Mouse (Mus musculus) layer of hippocampus, adult 2 months (tissue): Measurements from ENCODE around the gene Arid3b. TPM values are rescaled to one million over a fixed set of nuclear protein-coding genes. Genes with fewer than 3 reads are reported as not detected.

Experiments
- DNase-seq, 2 experiments: peaks; one replicate each; pipeline ENCODE4 v3.0.0; 2022; ENCODE audit warnings: low spot score in 2 of 2
- H3K27ac ChIP-seq: fragments of 200-600 bp; 2 replicates; pipeline ENCODE4 v1.8.1; 2022
- H3K4me3 ChIP-seq: fragments of 200-600 bp; 2 replicates; pipeline ENCODE4 v1.8.1; 2022; ENCODE audit warnings: mild to moderate bottlenecking
- CTCF ChIP-seq: fragments of 200-600 bp; conservative IDR thresholded peaks from 2 replicates; pipeline ENCODE4 v1.8.1; 2022; ENCODE audit warnings: antibody characterized with exemption, mild to moderate bottlenecking, moderate library complexity
- total RNA-seq, 2 experiments: library from RNA; stranded (reverse); gene quantifications; 2 replicates each; pipeline ENCODE4 v1.2.3; 2021

The Arid3b gene
- total RNA-seq, 2 experiments from 2014 or later, result 8.1 to 9.2 TPM

DNA sequence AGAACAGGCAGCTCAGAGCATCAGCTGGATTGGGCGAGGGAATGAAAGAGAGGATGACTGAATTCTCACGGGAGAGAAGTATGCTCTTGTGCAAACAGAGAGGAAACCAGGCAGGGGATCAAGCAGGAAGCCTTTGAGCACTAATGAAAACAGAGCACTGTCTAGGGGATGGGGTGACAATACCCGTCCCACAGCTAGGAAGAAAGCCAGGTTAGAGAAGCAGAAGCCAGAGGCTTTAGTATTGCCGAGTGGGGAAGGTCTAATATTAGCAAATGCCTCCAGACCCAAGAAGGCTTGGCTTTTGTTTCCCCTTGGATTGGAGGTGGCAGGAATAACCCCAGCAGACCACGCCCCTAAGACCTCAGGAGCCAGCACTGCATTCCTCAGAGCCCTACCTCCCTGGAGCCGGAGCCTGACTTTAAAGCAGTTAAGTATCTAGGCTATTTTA is 19.3 kb downstream of the Arid3b start:
- no peak overlapping the region for H3K4me3 ChIP-seq
- no peak for TF ChIP-seq CTCF
- DNase-seq, result no peak
- H3K27ac ChIP-seq, result no peak overlapping the region

GRCm38 (mm10) chr9:57814866-57815265 is 21.7 kb downstream of the Arid3b start:
- H3K4me3 ChIP-seq, result no peak overlapping the region
- no peak for TF ChIP-seq CTCF
- H3K27ac ChIP-seq, result no peak overlapping the region
- DNase-seq, result no peak

DNA sequence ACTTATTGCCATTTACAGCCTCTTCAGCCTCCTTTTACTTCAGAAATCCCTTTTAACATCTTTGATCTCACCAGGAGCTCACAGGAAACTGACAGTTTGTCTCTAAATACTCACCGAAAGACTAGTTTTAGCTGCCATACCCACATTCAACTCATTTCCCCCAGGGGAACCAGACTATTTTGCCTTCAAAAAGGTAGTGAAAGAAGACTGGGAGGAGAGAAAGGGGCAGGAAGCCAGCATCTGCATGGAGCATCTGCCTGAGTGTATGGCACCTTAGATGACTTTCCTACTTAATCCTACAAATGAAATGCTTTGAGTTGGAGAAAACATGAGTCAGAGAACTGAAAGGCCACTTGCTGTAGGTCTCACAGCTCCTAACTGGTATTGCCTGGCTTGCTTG is 22.6 kb downstream of the Arid3b start:
- Histone ChIP-seq H3K4me3 (no peak overlapping the region), H3K27ac (no peak overlapping the region)
- DNase-seq, result no peak
- TF ChIP-seq CTCF, result no peak

- no peak for DNase-seq
- Histone ChIP-seq H3K27ac (peak overlapping the region; percentile 43; the same call in 1 of the 2 replicates), H3K4me3 (no peak overlapping the region)
- TF ChIP-seq CTCF, result peak; percentile 51
Measured at GRCm38 (mm10) chr9:57811793-57812733, 24.5 kb downstream of the Arid3b start.

DNA sequence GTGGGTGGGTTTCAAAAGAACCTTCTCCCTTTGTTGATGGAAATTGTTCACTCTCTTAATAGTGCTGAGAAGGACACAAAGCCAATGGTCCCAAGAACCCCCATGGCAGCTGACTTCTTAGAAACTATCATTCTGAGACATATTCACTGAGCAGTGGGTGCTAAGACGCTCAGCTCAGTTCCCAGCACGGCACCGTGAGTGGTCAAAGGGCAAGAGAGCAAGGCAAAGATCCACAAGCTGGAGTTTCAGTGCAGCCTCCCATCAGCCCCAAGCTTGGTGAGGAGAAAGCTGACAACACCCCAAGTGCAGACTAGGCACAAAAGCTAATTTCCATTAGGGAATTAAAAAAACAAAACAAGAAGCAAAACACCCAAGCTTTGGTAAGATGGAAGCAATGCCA is 25.9 kb downstream of the Arid3b start:
- Histone ChIP-seq H3K4me3 (no peak overlapping the region), H3K27ac (no peak overlapping the region)
- DNase-seq, result no peak
- TF ChIP-seq CTCF, result no peak

- no peak overlapping the region for H3K27ac ChIP-seq
- TF ChIP-seq CTCF, result no peak
- H3K4me3 ChIP-seq, result no peak overlapping the region
- no peak for DNase-seq
Measured at GRCm38 (mm10) chr9:57808771-57809310, 27.8 kb downstream of the Arid3b start.

- TF ChIP-seq CTCF, result no peak
- Histone ChIP-seq H3K4me3 (no peak overlapping the region), H3K27ac (no peak overlapping the region)
- DNase-seq, result no peak
Measured at GRCm38 (mm10) chr9:57807174-57807651, 29.4 kb downstream of the Arid3b start.

DNA sequence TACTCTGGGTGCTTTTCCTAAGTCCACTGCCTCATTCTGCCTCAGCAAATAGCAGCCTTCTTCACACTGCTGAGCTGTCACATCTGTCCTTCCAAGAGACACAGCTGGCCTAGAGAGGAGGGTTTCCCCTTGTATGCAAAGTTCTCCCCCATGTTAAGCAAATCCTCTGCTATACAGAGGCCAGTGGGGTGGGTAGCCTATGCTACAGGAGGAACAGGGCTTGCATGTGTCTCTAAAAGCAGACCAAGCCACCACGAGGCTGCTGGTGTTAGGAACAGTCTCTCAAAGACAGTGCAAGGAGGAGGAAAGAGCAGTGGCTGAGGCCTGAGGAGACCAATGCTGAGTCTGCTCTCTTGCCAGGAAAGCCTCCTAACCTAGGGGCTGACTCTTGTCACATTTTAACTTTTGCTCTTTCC is 30.5 kb downstream of the Arid3b start:
- no peak for DNase-seq
- Histone ChIP-seq H3K27ac (no peak overlapping the region), H3K4me3 (no peak overlapping the region)
- TF ChIP-seq CTCF, result no peak

- no peak overlapping the region for H3K4me3 ChIP-seq
- TF ChIP-seq CTCF, result no peak
- no peak for DNase-seq
- no peak overlapping the region for H3K27ac ChIP-seq
Measured at GRCm38 (mm10) chr9:57805087-57805737, 31.4 kb downstream of the Arid3b start.

GRCm38 (mm10) chr9:57803839-57804238 is 32.8 kb downstream of the Arid3b start:
- no peak for DNase-seq
- Histone ChIP-seq H3K4me3 (no peak overlapping the region), H3K27ac (no peak overlapping the region)
- TF ChIP-seq CTCF, result no peak

DNA sequence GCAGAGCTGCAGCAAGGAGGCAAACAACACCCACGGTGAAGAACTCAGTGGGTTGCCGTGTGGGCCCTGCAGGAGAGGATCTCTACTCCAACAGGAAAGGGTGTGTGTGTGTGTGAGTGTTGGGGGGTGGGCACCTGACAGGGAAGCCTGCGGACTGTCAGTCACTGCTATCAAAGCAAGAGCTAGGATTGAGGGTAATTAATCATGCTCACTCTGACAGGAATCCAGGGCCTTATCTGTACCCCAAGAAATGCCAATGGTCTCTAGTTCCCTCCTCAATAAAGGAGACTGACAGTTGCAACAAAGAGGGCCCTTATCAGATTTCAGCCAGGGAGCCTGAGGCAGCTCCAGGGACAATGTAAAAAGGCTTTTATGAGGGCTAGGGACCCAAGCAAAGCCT is 33.5 kb downstream of the Arid3b start:
- H3K4me3 ChIP-seq, result no peak overlapping the region
- TF ChIP-seq CTCF, result no peak
- H3K27ac ChIP-seq, result no peak overlapping the region
- no peak for DNase-seq

- Histone ChIP-seq H3K27ac (no peak overlapping the region), H3K4me3 (no peak overlapping the region)
- no peak for DNase-seq
- TF ChIP-seq CTCF, result no peak
Measured at GRCm38 (mm10) chr9:57800325-57800975, 36.1 kb downstream of the Arid3b start.
